Mouse (Mus musculus) midbrain, embryonic 14.5 days (tissue): ENCODE measurements around the gene Klhl8. TPM values are rescaled to one million over a fixed set of nuclear protein-coding genes. Genes with fewer than 3 reads are reported as not detected.

Experiments
- ATAC-seq: fragments of 200-750 bp; cut with Nextera tagmentation; 2 replicates; pipeline ENCODE4 v1.8.0; 2017; ENCODE audit warnings: moderate number of reproducible peaks, moderate library complexity; ENCODE audit not compliant: low FRiP score, low TSS enrichment
- DNase-seq: peaks from one replicate; pipeline ENCODE4 v3.0.0-alpha.2; 2015
- H3K27ac ChIP-seq: fragments of 300-500 bp; sonication (generic); replicated peaks from 2 replicates; pipeline ENCODE4 v1.5.1; 2014; ENCODE audit warnings: mild to moderate bottlenecking, low read depth, low read length, moderate library complexity
- H3K27me3 ChIP-seq: fragments of 300-500 bp; sonication (generic); 2 replicates; pipeline ENCODE4 v1.6.1; 2014; ENCODE audit warnings: low read length, control low read depth, mixed read lengths; ENCODE audit not compliant: control insufficient read depth, insufficient read depth
- H3K36me3 ChIP-seq: fragments of 300-500 bp; sonication (generic); 2 replicates; pipeline ENCODE4 v1.6.1; 2014; ENCODE audit warnings: low read length, control low read depth; ENCODE audit not compliant: control insufficient read depth, insufficient read depth
- H3K4me1 ChIP-seq: fragments of 300-500 bp; sonication (generic); 2 replicates; pipeline ENCODE4 v1.6.1; 2014; ENCODE audit warnings: mild to moderate bottlenecking, antibody characterized with exemption, low read length, control low read depth; ENCODE audit not compliant: control insufficient read depth, insufficient read depth
- H3K4me2 ChIP-seq: fragments of 300-500 bp; sonication (generic); 2 replicates; pipeline ENCODE4 v1.6.1; 2014; ENCODE audit warnings: mild to moderate bottlenecking, low read length, moderate library complexity
- H3K4me3 ChIP-seq: fragments of 300-500 bp; sonication (generic); replicated peaks from 2 replicates; pipeline ENCODE4 v1.5.1; 2014; ENCODE audit warnings: low read depth, low read length
- H3K9ac ChIP-seq: fragments of 300-500 bp; sonication (generic); replicated peaks from 2 replicates; pipeline ENCODE4 v1.6.1; 2014; ENCODE audit warnings: mild to moderate bottlenecking, low read length, moderate library complexity
- H3K9me3 ChIP-seq: fragments of 300-500 bp; sonication (generic); 2 replicates; pipeline ENCODE4 v1.6.1; 2016; ENCODE audit warnings: low read length, control low read depth, mixed read lengths; ENCODE audit not compliant: control insufficient read depth
- WGBS: fragments of 180-500 bp; shearing (Covaris S2); extraction: QIAGEN DNeasy Blood & Tissue Kit; methylation state at CpG from one replicate; pipeline ENCODE4 v1.1.7; 2014; 5-methylcytosine and 5-hydroxymethylcytosine counted together
- polyA plus RNA-seq: library from polyadenylated mRNA; unstranded; fragments of >200 nt; fragmentation: Nextera tagmentation; extraction: Ambion mirVana; gene quantifications from 2 replicates; pipeline ENCODE4 v1.2.1, GENCODE M21; 2014

The Klhl8 gene
- polyA plus RNA-seq, 1 experiment from 2014 or later, result 47.3 TPM

GRCm38 (mm10) chr5:103919497-103919896 is 8.4 kb upstream of the Klhl8 start:
- no peak overlapping the region for H3K4me2 ChIP-seq
- ATAC-seq, result no peak
- H3K4me1 ChIP-seq, result no peaks in the 10 kb centered on the region
- no peak overlapping the region for H3K9ac ChIP-seq
- H3K36me3 ChIP-seq, result no peaks in the 10 kb centered on the region
- no peak for DNase-seq
- no peaks in the 10 kb centered on the region for H3K27me3 ChIP-seq
- 93% methylated on average over 4 of the region's 4 CpGs for WGBS
- H3K9me3 ChIP-seq, result no peaks in the 10 kb centered on the region
- H3K4me3 ChIP-seq, result no peak overlapping the region
- no peak overlapping the region for H3K27ac ChIP-seq

- H3K36me3 ChIP-seq, result no peaks in the 10 kb centered on the region
- no peak overlapping the region for H3K4me2 ChIP-seq
- no peaks in the 10 kb centered on the region for H3K27me3 ChIP-seq
- H3K9ac ChIP-seq, result no peak overlapping the region
- DNase-seq, result no peak
- H3K4me3 ChIP-seq, result no peak overlapping the region
- no peak for ATAC-seq
- no peak overlapping the region for H3K27ac ChIP-seq
- WGBS, result 87% methylated on average over 3 of the region's 3 CpGs
- no peaks in the 10 kb centered on the region for H3K9me3 ChIP-seq
- H3K4me1 ChIP-seq, result no peaks in the 10 kb centered on the region
These were observed 7.2 kb upstream of the Klhl8 start for GRCm38 (mm10) chr5:103918233-103918632.

DNA sequence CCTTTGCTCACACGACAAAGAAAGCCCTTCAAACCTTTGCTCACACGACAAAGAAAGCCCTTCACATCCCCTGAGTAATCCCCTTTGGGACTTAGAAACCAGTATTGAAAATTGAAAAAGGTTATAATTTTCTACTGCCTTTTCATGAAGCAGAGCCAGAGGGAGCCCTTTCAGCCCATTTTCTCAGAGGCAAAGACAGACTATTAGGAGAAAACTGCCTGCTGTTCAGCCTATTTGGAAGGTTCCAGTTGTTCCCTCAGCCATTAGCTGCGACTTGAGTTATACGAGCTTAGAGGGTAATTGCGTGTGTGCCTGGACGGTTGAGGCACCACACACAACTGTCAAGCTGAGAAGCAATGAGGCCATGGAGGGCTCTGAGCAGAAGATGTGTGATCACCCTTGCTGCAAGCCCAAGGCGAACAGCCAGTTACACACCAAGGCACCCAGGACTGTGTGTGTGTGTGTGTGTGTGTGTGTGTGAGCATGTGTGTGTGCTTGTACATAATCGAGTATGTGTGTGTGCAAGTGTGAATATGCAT is 6.4 kb upstream of the Klhl8 start:
- DNase-seq, result peak; percentile 52

DNA sequence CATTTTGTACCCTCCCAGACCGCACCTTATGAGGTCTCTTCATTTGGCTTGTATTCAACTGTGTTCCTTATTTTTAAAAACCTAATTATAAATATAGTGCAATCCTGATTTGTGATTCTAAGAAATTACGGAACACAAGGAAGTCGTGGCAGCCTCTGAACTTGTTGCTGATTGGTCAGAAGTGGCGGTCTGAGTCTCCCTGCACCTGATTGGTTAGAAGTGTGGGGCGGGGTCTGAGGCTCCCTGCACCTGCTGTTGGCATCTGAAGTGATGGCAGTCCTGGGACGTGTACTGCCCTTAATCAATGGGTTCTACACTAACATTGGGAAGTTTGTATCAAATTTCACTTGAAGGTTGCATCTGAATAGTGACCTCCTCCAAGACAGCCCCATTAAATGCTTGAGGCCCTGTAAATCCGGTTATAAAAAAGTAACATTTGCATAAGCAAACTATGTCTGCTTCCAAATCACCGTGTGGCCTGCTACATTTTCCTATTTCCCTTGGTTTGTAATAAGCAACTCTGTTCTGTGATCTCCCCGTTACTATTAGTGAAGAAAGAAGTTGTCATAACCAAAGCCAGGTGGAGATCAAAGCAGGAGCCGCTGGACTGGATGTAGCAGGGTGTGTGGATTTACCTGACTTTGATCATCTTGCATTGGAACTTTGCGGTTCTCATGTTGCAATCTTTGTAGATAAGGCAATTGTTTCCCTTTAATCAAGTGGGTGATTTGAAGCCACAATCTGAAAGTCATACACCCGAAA is 5.7 kb upstream of the Klhl8 start:
- 65% methylated on average over 12 of the region's 12 CpGs for WGBS
- no peak overlapping the region for H3K9ac ChIP-seq
- H3K4me1 ChIP-seq, result no peaks in the 10 kb centered on the region
- H3K27ac ChIP-seq, result no peak overlapping the region
- no peak overlapping the region for H3K4me3 ChIP-seq
- H3K9me3 ChIP-seq, result no peaks in the 10 kb centered on the region
- H3K4me2 ChIP-seq, result no peak overlapping the region
- ATAC-seq (no peak), DNase-seq (no peak)
- H3K27me3 ChIP-seq, result no peaks in the 10 kb centered on the region
- H3K36me3 ChIP-seq, result no peaks in the 10 kb centered on the region

More for the DNA sequence above, 6.4 kb upstream of the Klhl8 start:
- no peak overlapping the region for H3K4me2 ChIP-seq
- no peak overlapping the region for H3K9ac ChIP-seq
- H3K27ac ChIP-seq, result 0 out of 2 replicates have a peak overlapping the region, but pooled peaks have one; percentile 21
- ATAC-seq, result no peak
- H3K4me1 ChIP-seq, result no peaks in the 10 kb centered on the region
- no peaks in the 10 kb centered on the region for H3K27me3 ChIP-seq
- no peaks in the 10 kb centered on the region for H3K36me3 ChIP-seq
- H3K4me3 ChIP-seq, result no peak overlapping the region
- WGBS, result 49% methylated on average over 8 of the region's 8 CpGs
- no peaks in the 10 kb centered on the region for H3K9me3 ChIP-seq

GRCm38 (mm10) chr5:103914335-103915226 is 3.5 kb upstream of the Klhl8 start:
- H3K9me3 ChIP-seq, result no peaks in the 10 kb centered on the region
- ATAC-seq, result no peak
- H3K9ac ChIP-seq, result no peak overlapping the region
- H3K4me3 ChIP-seq, result no peak overlapping the region
- H3K27me3 ChIP-seq, result no peaks in the 10 kb centered on the region
- no peak for DNase-seq
- WGBS, result 74% methylated on average over 11 of the region's 11 CpGs
- H3K27ac ChIP-seq, result no peak overlapping the region
- no peaks in the 10 kb centered on the region for H3K36me3 ChIP-seq
- no peak overlapping the region for H3K4me2 ChIP-seq
- 0 out of 2 replicates have a peak, but pooled peaks cover 5% of the 10 kb centered on the region for H3K4me1 ChIP-seq

GRCm38 (mm10) chr5:103913150-103913549 is 2.1 kb upstream of the Klhl8 start:
- Histone ChIP-seq H3K36me3 (no peaks in the 10 kb centered on the region), H3K27ac (no peak overlapping the region), H3K4me2 (no peak overlapping the region), H3K4me1 (0 out of 2 replicates have a peak, but pooled peaks cover 5% of the 10 kb centered on the region), H3K9me3 (no peaks in the 10 kb centered on the region), H3K27me3 (no peaks in the 10 kb centered on the region), H3K4me3 (no peak overlapping the region), H3K9ac (no peak overlapping the region)
- ATAC-seq (no peak), DNase-seq (no peak)
- 66% methylated on average over 4 of the region's 4 CpGs for WGBS

DNA sequence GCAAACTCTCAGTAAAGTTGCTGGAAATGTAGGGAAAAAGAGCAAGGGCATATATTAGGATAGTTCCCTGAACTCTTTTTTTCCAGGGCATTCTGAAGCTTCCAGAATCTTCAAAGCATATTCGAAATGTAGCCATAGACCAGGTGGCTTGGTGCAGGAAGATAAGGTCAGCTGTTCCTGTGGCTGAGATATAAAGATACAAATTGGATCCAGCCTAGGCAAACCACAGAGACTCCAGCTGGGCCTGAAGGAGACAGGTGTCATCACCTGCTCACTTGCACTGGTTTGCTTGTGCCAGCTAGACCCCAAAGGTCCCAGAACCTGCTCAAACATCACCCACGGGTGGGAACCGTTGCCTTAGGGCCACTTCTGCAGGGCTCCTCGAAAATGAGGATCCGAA is 496 bp upstream of the Klhl8 start:
- peak overlapping the region; percentile 84; the same call in 1 of the 2 replicates for H3K4me3 ChIP-seq
- no peak for ATAC-seq
- H3K9ac ChIP-seq, result no peak overlapping the region

DNA sequence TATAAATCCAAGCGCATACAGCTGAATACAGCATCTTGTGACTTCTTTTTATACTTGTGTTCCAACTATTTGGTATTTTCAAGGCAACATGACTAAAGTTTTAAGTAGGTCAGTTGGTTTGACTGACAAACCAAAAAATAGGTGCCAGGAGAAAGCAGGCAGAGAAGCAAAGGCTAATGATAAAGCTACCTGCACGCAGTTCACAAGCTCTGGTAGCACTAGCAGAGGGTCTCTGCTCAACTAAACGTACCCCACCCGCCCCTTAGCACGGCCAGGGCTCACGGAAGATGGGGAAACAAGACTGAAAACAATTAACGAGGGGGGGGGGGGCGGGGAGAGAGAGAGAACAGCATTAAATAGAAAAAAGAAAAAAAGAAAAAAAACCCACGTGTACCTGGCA is 903 bp downstream of the Klhl8 start:
- WGBS, result 15% methylated on average over 8 of the region's 9 CpGs

More for the DNA sequence above, 496 bp upstream of the Klhl8 start:
- no peak overlapping the region for H3K27ac ChIP-seq
- no peaks in the 10 kb centered on the region for H3K36me3 ChIP-seq
- peak overlapping the region; percentile 38; the same call in 1 of the 2 replicates for H3K4me2 ChIP-seq
- 86% methylated on average over 5 of the region's 5 CpGs for WGBS
- no peaks in the 10 kb centered on the region for H3K27me3 ChIP-seq
- DNase-seq, result no peak
- no peaks in the 10 kb centered on the region for H3K9me3 ChIP-seq
- 0 out of 2 replicates have a peak, but pooled peaks cover 5% of the 10 kb centered on the region for H3K4me1 ChIP-seq

More for the DNA sequence above, 903 bp downstream of the Klhl8 start:
- H3K4me3 ChIP-seq, result peak overlapping the region; percentile 84
- H3K9me3 ChIP-seq, result no peaks in the 10 kb centered on the region
- H3K4me2 ChIP-seq, result peak overlapping the region; percentile 77
- no peak for DNase-seq
- no peak for ATAC-seq
- 0 out of 2 replicates have a peak, but pooled peaks cover 5% of the 10 kb centered on the region for H3K4me1 ChIP-seq
- H3K27ac ChIP-seq, result no peak overlapping the region
- H3K27me3 ChIP-seq, result no peaks in the 10 kb centered on the region
- H3K36me3 ChIP-seq, result no peaks in the 10 kb centered on the region
- H3K9ac ChIP-seq, result peak overlapping the region; percentile 91
